Mouse (Mus musculus): ENCODE data around the gene Selenot.

The Selenot gene

GRCm38 (mm10) chr3:58636406-58637295, 60.2 kb downstream of the Selenot start, which contains the start of gene Erich6:
Gene Erich6, minus strand, starts transcription at chr3:58637207.
- no peak for DNase-seq (ENCODE audit: low read depth)

All from fibroblast of lung, adult 2 months (primary cell).